Mouse (Mus musculus) kidney, embryonic 15.5 days (tissue): ENCODE results near the gene Pif1. TPM values are rescaled to one million over a fixed set of nuclear protein-coding genes. Genes with fewer than 3 reads are reported as not detected.

Experiments used
- ATAC-seq: fragments of 200-750 bp; cut with Nextera tagmentation; replicated peaks from 2 replicates; pipeline ENCODE4 v1.8.0; 2017; ENCODE audit warnings: moderate TSS enrichment; ENCODE audit not compliant: low FRiP score
- H3K27ac ChIP-seq: fragments of 300-500 bp; sonication (generic); 2 replicates; pipeline ENCODE4 v1.5.1; 2015; ENCODE audit warnings: mild to moderate bottlenecking, inconsistent platforms
- H3K27me3 ChIP-seq: fragments of 300-500 bp; sonication (generic); 2 replicates; pipeline ENCODE4 v1.6.1; 2015; ENCODE audit warnings: inconsistent platforms
- H3K36me3 ChIP-seq: fragments of 300-500 bp; sonication (generic); 2 replicates; pipeline ENCODE4 v1.6.1; 2015; ENCODE audit warnings: inconsistent platforms
- H3K4me1 ChIP-seq: fragments of 300-500 bp; sonication (generic); 2 replicates; pipeline ENCODE4 v1.6.1; 2015; ENCODE audit warnings: inconsistent platforms
- H3K4me2 ChIP-seq: fragments of 300-500 bp; sonication (generic); 2 replicates; pipeline ENCODE4 v1.6.1; 2015; ENCODE audit warnings: moderate library complexity, mild to moderate bottlenecking, inconsistent platforms
- H3K4me3 ChIP-seq: fragments of 300-500 bp; sonication (generic); replicated peaks from 2 replicates; pipeline ENCODE4 v1.5.1; 2015; ENCODE audit warnings: mild to moderate bottlenecking, inconsistent platforms
- H3K9ac ChIP-seq: fragments of 300-500 bp; sonication (generic); 2 replicates; pipeline ENCODE4 v1.6.1; 2015; ENCODE audit warnings: mild to moderate bottlenecking, inconsistent platforms
- H3K9me3 ChIP-seq: fragments of 300-500 bp; sonication (generic); replicated peaks from 2 replicates; pipeline ENCODE4 v1.6.1; 2016; ENCODE audit warnings: inconsistent platforms
- WGBS: fragments of 180-500 bp; shearing (Covaris S2); methylation state at CpG from one replicate; pipeline ENCODE4 v1.1.7; 2015; ENCODE audit warnings: mixed read lengths; 5-methylcytosine and 5-hydroxymethylcytosine counted together
- polyA plus RNA-seq: library from polyadenylated mRNA; unstranded; fragments of >200 nt; fragmentation: Nextera tagmentation; extraction: Ambion mirVana; gene quantifications from 2 replicates; pipeline ENCODE4 v1.2.1, GENCODE M21; 2015

Pif1 gene
- polyA plus RNA-seq: 12.7 and 17.5 TPM in 2 replicates

- Histone ChIP-seq H3K4me1 (peaks cover 38% of the 10 kb centered on the region), H3K9me3 (no peaks in the 10 kb centered on the region), H3K4me2 (peak within 1 kb of the TSS; percentile 99), H3K27ac (peak within 1 kb of the TSS; percentile 78), H3K27me3 (no peaks in the 10 kb centered on the region), H3K36me3 (peaks cover 18% of the 10 kb centered on the region), H3K4me3 (peak within 1 kb of the TSS; percentile 64), H3K9ac (peak within 1 kb of the TSS; percentile 59)
- peak; percentile 82 for ATAC-seq
- WGBS: 9% methylated on average over 28 of the region's 28 CpGs
Observed at GRCm38 (mm10) chr9:65586406-65587269, at the start of gene Pif1. Gene Pif1, plus strand, starts transcription at chr9:65587160.

DNA sequence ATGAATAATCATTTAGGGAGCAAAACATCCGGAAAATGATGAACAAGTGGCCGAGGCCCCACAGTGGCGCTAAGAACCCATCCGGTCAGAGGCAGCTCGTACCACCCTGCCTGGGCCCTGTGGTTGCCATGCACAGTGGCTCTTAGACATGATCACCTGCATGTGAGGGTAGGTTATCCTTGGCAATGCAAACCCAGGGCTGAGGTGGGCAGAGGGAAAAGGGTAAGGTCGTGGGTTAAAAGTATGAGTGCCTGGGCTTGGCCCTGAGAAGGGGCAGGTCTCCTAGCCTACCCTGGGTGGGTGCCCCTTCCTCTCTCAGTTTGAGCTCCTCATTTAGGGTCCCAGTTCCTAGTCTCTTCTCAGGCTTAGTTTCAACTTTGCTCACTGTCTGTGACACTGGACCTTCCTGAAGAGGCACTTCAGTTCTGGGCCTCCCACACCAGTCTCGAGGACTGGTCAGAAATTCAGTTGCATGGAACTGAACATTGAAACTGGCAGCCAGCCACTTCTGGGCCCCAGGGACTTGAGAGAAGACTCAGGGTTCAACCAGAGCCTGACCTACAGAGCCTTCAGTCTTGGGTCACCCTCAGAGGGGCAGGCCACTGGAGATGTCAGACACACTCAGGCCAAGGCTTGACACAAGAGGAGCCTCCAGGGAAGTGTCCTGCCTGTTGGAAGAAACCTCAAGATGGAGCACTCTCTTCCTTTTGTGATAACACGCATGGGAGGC lies 48.9 kb upstream of the Pif1 start:
- H3K4me2 ChIP-seq: no peak overlapping the region
- no peaks in the 10 kb centered on the region for H3K9me3 ChIP-seq
- H3K36me3 ChIP-seq: no peaks in the 10 kb centered on the region
- no peak overlapping the region for H3K9ac ChIP-seq
- no peak for ATAC-seq
- no peak overlapping the region for H3K4me3 ChIP-seq
- no peak overlapping the region for H3K27ac ChIP-seq
- H3K27me3 ChIP-seq: no peaks in the 10 kb centered on the region
- H3K4me1 ChIP-seq: peaks cover 9% of the 10 kb centered on the region
- WGBS: 83% methylated on average over 8 of the region's 8 CpGs

- Histone ChIP-seq H3K4me2 (no peak overlapping the region), H3K4me1 (peaks cover 9% of the 10 kb centered on the region), H3K27ac (no peak overlapping the region), H3K9me3 (no peaks in the 10 kb centered on the region), H3K4me3 (no peak overlapping the region), H3K27me3 (no peaks in the 10 kb centered on the region), H3K36me3 (no peaks in the 10 kb centered on the region), H3K9ac (no peak overlapping the region)
- ATAC-seq: no peak
- 74% methylated on average over 9 of the region's 9 CpGs for WGBS
Observed at GRCm38 (mm10) chr9:65539697-65540096, 47.3 kb upstream of the Pif1 start.

GRCm38 (mm10) chr9:65541126-65542068 lies 45.6 kb upstream of the Pif1 start:
- 58% methylated on average over 13 of the region's 13 CpGs for WGBS

GRCm38 (mm10) chr9:65542111-65542524 lies 44.8 kb upstream of the Pif1 start:
- Histone ChIP-seq H3K9ac (no peak overlapping the region), H3K9me3 (no peaks in the 10 kb centered on the region), H3K4me2 (no peak overlapping the region)

More at GRCm38 (mm10) chr9:65541126-65542068, 45.6 kb upstream of the Pif1 start:
- Histone ChIP-seq H3K27me3 (no peaks in the 10 kb centered on the region), H3K9ac (no peak overlapping the region), H3K4me1 (peaks cover 19% of the 10 kb centered on the region), H3K4me2 (no peak overlapping the region), H3K4me3 (no peak overlapping the region), H3K9me3 (no peaks in the 10 kb centered on the region), H3K27ac (peak overlapping the region; percentile 76), H3K36me3 (no peaks in the 10 kb centered on the region)
- ATAC-seq: no peak

GRCm38 (mm10) chr9:65545635-65546412 lies 41.1 kb upstream of the Pif1 start:
- H3K36me3 ChIP-seq: no peaks in the 10 kb centered on the region
- H3K9me3 ChIP-seq: no peaks in the 10 kb centered on the region
- H3K27me3 ChIP-seq: no peaks in the 10 kb centered on the region
- H3K4me3 ChIP-seq: no peak overlapping the region
- peaks cover 43% of the 10 kb centered on the region for H3K4me1 ChIP-seq
- 66% methylated on average over 10 of the region's 10 CpGs for WGBS
- no peak overlapping the region for H3K9ac ChIP-seq
- ATAC-seq: no peak
- H3K4me2 ChIP-seq: no peak overlapping the region
- 0 out of 2 replicates have a peak overlapping the region, but pooled peaks have one; percentile 14 for H3K27ac ChIP-seq

More at GRCm38 (mm10) chr9:65542111-65542524, 44.8 kb upstream of the Pif1 start:
- no peak overlapping the region for H3K4me3 ChIP-seq
- no peaks in the 10 kb centered on the region for H3K27me3 ChIP-seq
- peak overlapping the region; percentile 76 for H3K27ac ChIP-seq
- H3K36me3 ChIP-seq: no peaks in the 10 kb centered on the region
- 81% methylated on average over 7 of the region's 7 CpGs for WGBS
- H3K4me1 ChIP-seq: peaks cover 19% of the 10 kb centered on the region
- no peak for ATAC-seq

- Histone ChIP-seq H3K4me2 (no peak overlapping the region), H3K9ac (no peak overlapping the region), H3K36me3 (no peaks in the 10 kb centered on the region), H3K27me3 (no peaks in the 10 kb centered on the region), H3K4me1 (peaks cover 46% of the 10 kb centered on the region), H3K4me3 (no peak overlapping the region), H3K9me3 (no peaks in the 10 kb centered on the region), H3K27ac (0 out of 2 replicates have a peak overlapping the region, but pooled peaks have one; percentile 6)
- ATAC-seq: no peak
- 53% methylated on average over 4 of the region's 4 CpGs for WGBS
Observed at GRCm38 (mm10) chr9:65546413-65546695, 40.6 kb upstream of the Pif1 start.

DNA sequence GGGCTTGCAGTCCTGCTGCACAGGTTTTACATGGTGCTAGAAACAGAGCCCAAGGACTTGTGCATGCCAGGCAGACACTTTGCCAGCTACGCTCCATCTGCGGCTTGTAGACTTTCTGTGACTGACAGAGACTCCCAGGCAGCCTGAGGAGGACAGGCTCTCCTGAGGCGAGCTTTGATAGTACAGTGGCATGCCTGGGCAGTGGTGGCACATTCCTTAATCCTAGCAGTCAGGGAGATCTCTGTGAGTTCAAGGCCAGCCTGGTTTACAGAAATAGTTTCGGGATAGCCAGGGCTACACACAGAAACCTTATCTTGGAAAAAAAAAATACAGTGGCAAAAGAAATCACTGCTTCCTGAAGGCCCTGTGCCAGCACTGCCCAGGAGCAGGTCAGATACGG lies 39.8 kb upstream of the Pif1 start:
- no peak for ATAC-seq
- Histone ChIP-seq H3K4me2 (no peak overlapping the region), H3K4me1 (peaks cover 44% of the 10 kb centered on the region), H3K9ac (no peak overlapping the region), H3K27me3 (no peaks in the 10 kb centered on the region), H3K9me3 (no peaks in the 10 kb centered on the region), H3K36me3 (no peaks in the 10 kb centered on the region), H3K4me3 (no peak overlapping the region), H3K27ac (0 out of 2 replicates have a peak overlapping the region, but pooled peaks have one; percentile 6)
- WGBS: 88% methylated on average over 5 of the region's 5 CpGs

DNA sequence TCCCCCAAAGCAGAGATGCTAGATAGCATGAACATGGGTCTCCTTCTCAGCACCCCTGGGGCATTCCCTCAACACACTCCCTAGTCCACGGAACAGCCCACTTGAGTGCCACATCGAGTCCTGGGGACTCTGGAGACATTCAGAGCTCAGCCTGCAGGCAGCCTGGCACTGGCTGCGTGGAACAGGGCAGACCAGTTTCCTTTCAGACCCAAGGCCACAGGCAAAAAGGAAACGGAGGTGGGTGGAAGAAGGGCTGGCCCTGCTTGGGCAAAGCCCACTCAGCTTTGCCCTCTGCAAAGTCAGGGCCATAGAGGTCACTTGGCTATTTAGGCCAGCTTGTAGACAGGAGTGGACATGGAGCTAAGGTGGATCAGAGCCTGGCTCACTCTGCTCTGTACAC lies 39.1 kb upstream of the Pif1 start:
- peak overlapping the region; percentile 32; the same call in 1 of the 2 replicates for H3K27ac ChIP-seq
- H3K36me3 ChIP-seq: peaks cover 2% of the 10 kb centered on the region; the same call in 1 of the 2 replicates
- no peaks in the 10 kb centered on the region for H3K27me3 ChIP-seq
- no peak overlapping the region for H3K4me2 ChIP-seq
- H3K4me1 ChIP-seq: peaks cover 44% of the 10 kb centered on the region
- 56% methylated on average over 4 of the region's 4 CpGs for WGBS
- ATAC-seq: no peak
- no peak overlapping the region for H3K4me3 ChIP-seq
- no peak overlapping the region for H3K9ac ChIP-seq
- H3K9me3 ChIP-seq: no peaks in the 10 kb centered on the region

GRCm38 (mm10) chr9:65548311-65548710 lies 38.6 kb upstream of the Pif1 start:
- Histone ChIP-seq H3K4me3 (no peak overlapping the region), H3K4me2 (no peak overlapping the region), H3K27me3 (no peaks in the 10 kb centered on the region), H3K36me3 (peaks cover 4% of the 10 kb centered on the region; the same call in 1 of the 2 replicates), H3K27ac (peak overlapping the region; percentile 32; the same call in 1 of the 2 replicates), H3K9me3 (no peaks in the 10 kb centered on the region), H3K9ac (no peak overlapping the region), H3K4me1 (peaks cover 44% of the 10 kb centered on the region)
- WGBS: 45% methylated on average over 8 of the region's 8 CpGs
- no peak for ATAC-seq

GRCm38 (mm10) chr9:65549139-65549538 lies 37.8 kb upstream of the Pif1 start:
- no peaks in the 10 kb centered on the region for H3K9me3 ChIP-seq
- H3K4me3 ChIP-seq: no peak overlapping the region
- ATAC-seq: no peak
- peaks cover 45% of the 10 kb centered on the region for H3K4me1 ChIP-seq
- 76% methylated on average over 3 of the region's 3 CpGs for WGBS
- no peak overlapping the region for H3K27ac ChIP-seq
- H3K9ac ChIP-seq: no peak overlapping the region
- no peak overlapping the region for H3K4me2 ChIP-seq
- H3K36me3 ChIP-seq: peaks cover 4% of the 10 kb centered on the region; the same call in 1 of the 2 replicates
- no peaks in the 10 kb centered on the region for H3K27me3 ChIP-seq
